Mouse (Mus musculus): Measurements from ENCODE around the gene Fbxl2. TPM values are rescaled to one million over a fixed set of nuclear protein-coding genes. Genes with fewer than 3 reads are reported as not detected.

The Fbxl2 gene
- polyA plus RNA-seq, 1 experiment, result 2.6 TPM

- TF ChIP-seq POLR2A (IDR thresholded peaks at IDR 0.05; ENCODE audit: control insufficient read depth, low read depth, low read length) (no peak), CTCF (IDR thresholded peaks at IDR 0.05; ENCODE audit: control insufficient read depth, insufficient read depth, insufficient replicate concordance, low read depth, low read length) (no peak)
- H3K27me3 ChIP-seq (ENCODE audit: control insufficient read depth, insufficient read depth, low read length), result no peaks in the 10 kb centered on the region
- no peak overlapping the region for H3K27ac ChIP-seq (ENCODE audit: control insufficient read depth, insufficient read depth, low read depth, low read length)
- H3K36me3 ChIP-seq (ENCODE audit: control insufficient read depth, insufficient read depth, low read length), result no peaks in the 10 kb centered on the region
- H3K4me1 ChIP-seq (ENCODE audit: control insufficient read depth, insufficient read depth, low read length), result no peaks in the 10 kb centered on the region
- no peak overlapping the region for H3K4me3 ChIP-seq (ENCODE audit: control insufficient read depth, low read depth, low read length)
These were observed 26.8 kb downstream of the Fbxl2 start for GRCm38 (mm10) chr9:114019012-114019762.

- Histone ChIP-seq H3K4me3 (ENCODE audit: control insufficient read depth, low read depth, low read length) (no peak overlapping the region), H3K36me3 (ENCODE audit: control insufficient read depth, insufficient read depth, low read length) (no peaks in the 10 kb centered on the region), H3K27me3 (ENCODE audit: control insufficient read depth, insufficient read depth, low read length) (no peaks in the 10 kb centered on the region), H3K4me1 (ENCODE audit: control insufficient read depth, insufficient read depth, low read length) (no peaks in the 10 kb centered on the region), H3K27ac (ENCODE audit: control insufficient read depth, insufficient read depth, low read depth, low read length) (no peak overlapping the region)
- TF ChIP-seq CTCF (IDR thresholded peaks at IDR 0.05; ENCODE audit: control insufficient read depth, insufficient read depth, insufficient replicate concordance, low read depth, low read length) (no peak), POLR2A (IDR thresholded peaks at IDR 0.05; ENCODE audit: control insufficient read depth, low read depth, low read length) (no peak)
These were observed 29.6 kb downstream of the Fbxl2 start for GRCm38 (mm10) chr9:114016402-114016801.

GRCm38 (mm10) chr9:114015724-114016123 is 30.3 kb downstream of the Fbxl2 start:
- Histone ChIP-seq H3K27me3 (ENCODE audit: control insufficient read depth, insufficient read depth, low read length) (no peaks in the 10 kb centered on the region), H3K36me3 (ENCODE audit: control insufficient read depth, insufficient read depth, low read length) (no peaks in the 10 kb centered on the region), H3K4me3 (ENCODE audit: control insufficient read depth, low read depth, low read length) (no peak overlapping the region), H3K27ac (ENCODE audit: control insufficient read depth, insufficient read depth, low read depth, low read length) (no peak overlapping the region), H3K4me1 (ENCODE audit: control insufficient read depth, insufficient read depth, low read length) (peaks cover 3% of the 10 kb centered on the region; the same call in 1 of the 2 replicates)
- no peak for TF ChIP-seq POLR2A (IDR thresholded peaks at IDR 0.05; ENCODE audit: control insufficient read depth, low read depth, low read length)
- TF ChIP-seq CTCF (IDR thresholded peaks at IDR 0.05; ENCODE audit: control insufficient read depth, insufficient read depth, insufficient replicate concordance, low read depth, low read length), result peak; percentile 69; the same call in 1 of the 2 replicates

- Histone ChIP-seq H3K27me3 (ENCODE audit: control insufficient read depth, insufficient read depth, low read length) (no peaks in the 10 kb centered on the region), H3K4me1 (ENCODE audit: control insufficient read depth, insufficient read depth, low read length) (peaks cover 6% of the 10 kb centered on the region), H3K36me3 (ENCODE audit: control insufficient read depth, insufficient read depth, low read length) (no peaks in the 10 kb centered on the region), H3K4me3 (ENCODE audit: control insufficient read depth, low read depth, low read length) (no peak overlapping the region), H3K27ac (ENCODE audit: control insufficient read depth, insufficient read depth, low read depth, low read length) (no peak overlapping the region)
- no peak for TF ChIP-seq POLR2A (IDR thresholded peaks at IDR 0.05; ENCODE audit: control insufficient read depth, low read depth, low read length)
- no peak for TF ChIP-seq CTCF (IDR thresholded peaks at IDR 0.05; ENCODE audit: control insufficient read depth, insufficient read depth, insufficient replicate concordance, low read depth, low read length)
These were observed 32.0 kb downstream of the Fbxl2 start for GRCm38 (mm10) chr9:114014034-114014433.

- Histone ChIP-seq H3K4me3 (ENCODE audit: control insufficient read depth, low read depth, low read length) (peak overlapping the region; percentile 59), H3K36me3 (ENCODE audit: control insufficient read depth, insufficient read depth, low read length) (no peaks in the 10 kb centered on the region), H3K4me1 (ENCODE audit: control insufficient read depth, insufficient read depth, low read length) (peaks cover 6% of the 10 kb centered on the region), H3K27me3 (ENCODE audit: control insufficient read depth, insufficient read depth, low read length) (no peaks in the 10 kb centered on the region), H3K27ac (ENCODE audit: control insufficient read depth, insufficient read depth, low read depth, low read length) (no peak overlapping the region)
- TF ChIP-seq POLR2A (IDR thresholded peaks at IDR 0.05; ENCODE audit: control insufficient read depth, low read depth, low read length) (no peak), CTCF (IDR thresholded peaks at IDR 0.05; ENCODE audit: control insufficient read depth, insufficient read depth, insufficient replicate concordance, low read depth, low read length) (no peak)
These were observed 34.8 kb downstream of the Fbxl2 start for GRCm38 (mm10) chr9:114011203-114011602.

- no peaks in the 10 kb centered on the region for H3K27me3 ChIP-seq (ENCODE audit: control insufficient read depth, insufficient read depth, low read length)
- H3K4me1 ChIP-seq (ENCODE audit: control insufficient read depth, insufficient read depth, low read length), result peaks cover 6% of the 10 kb centered on the region
- H3K27ac ChIP-seq (ENCODE audit: control insufficient read depth, insufficient read depth, low read depth, low read length), result no peak overlapping the region
- no peaks in the 10 kb centered on the region for H3K36me3 ChIP-seq (ENCODE audit: control insufficient read depth, insufficient read depth, low read length)
- TF ChIP-seq CTCF (IDR thresholded peaks at IDR 0.05; ENCODE audit: control insufficient read depth, insufficient read depth, insufficient replicate concordance, low read depth, low read length) (no peak), POLR2A (IDR thresholded peaks at IDR 0.05; ENCODE audit: control insufficient read depth, low read depth, low read length) (no peak)
- peak overlapping the region; percentile 15 for H3K4me3 ChIP-seq (ENCODE audit: control insufficient read depth, low read depth, low read length)
These were observed 36.5 kb downstream of the Fbxl2 start for GRCm38 (mm10) chr9:114009526-114009925.

- TF ChIP-seq CTCF (IDR thresholded peaks at IDR 0.05; ENCODE audit: control insufficient read depth, insufficient read depth, insufficient replicate concordance, low read depth, low read length), result no peak
- no peak for TF ChIP-seq POLR2A (IDR thresholded peaks at IDR 0.05; ENCODE audit: control insufficient read depth, low read depth, low read length)
- no peaks in the 10 kb centered on the region for H3K27me3 ChIP-seq (ENCODE audit: control insufficient read depth, insufficient read depth, low read length)
- H3K36me3 ChIP-seq (ENCODE audit: control insufficient read depth, insufficient read depth, low read length), result no peaks in the 10 kb centered on the region
- no peak overlapping the region for H3K4me3 ChIP-seq (ENCODE audit: control insufficient read depth, low read depth, low read length)
- peaks cover 6% of the 10 kb centered on the region for H3K4me1 ChIP-seq (ENCODE audit: control insufficient read depth, insufficient read depth, low read length)
- H3K27ac ChIP-seq (ENCODE audit: control insufficient read depth, insufficient read depth, low read depth, low read length), result no peak overlapping the region
These were observed 38.1 kb downstream of the Fbxl2 start for GRCm38 (mm10) chr9:114007850-114008350.
